Mouse (Mus musculus): Measurements from ENCODE around the gene Supt4a.

The Supt4a gene

DNA sequence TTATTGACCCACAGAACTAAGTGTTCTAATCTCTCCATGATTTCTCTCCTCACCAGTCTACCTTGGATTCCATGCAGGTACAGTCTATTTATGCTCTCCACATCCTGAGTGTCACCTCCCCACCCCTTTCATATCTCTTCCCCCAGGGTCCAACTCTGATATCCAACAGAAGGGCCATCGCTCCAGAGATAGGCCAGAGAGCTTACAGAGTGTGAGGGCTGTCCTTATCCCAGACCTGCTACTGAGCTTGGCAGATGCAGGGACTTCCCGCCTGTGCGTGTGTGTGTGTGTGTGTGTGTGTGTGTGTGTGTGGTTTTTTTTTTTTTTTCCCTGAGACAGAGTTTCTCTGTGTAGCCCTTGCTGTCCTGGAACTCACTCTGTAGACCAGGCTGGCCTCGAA lies 31.4 kb downstream of the Supt4a start:
- DNase-seq (ENCODE audit: low spot score in 2 of 2), result no peak

DNA sequence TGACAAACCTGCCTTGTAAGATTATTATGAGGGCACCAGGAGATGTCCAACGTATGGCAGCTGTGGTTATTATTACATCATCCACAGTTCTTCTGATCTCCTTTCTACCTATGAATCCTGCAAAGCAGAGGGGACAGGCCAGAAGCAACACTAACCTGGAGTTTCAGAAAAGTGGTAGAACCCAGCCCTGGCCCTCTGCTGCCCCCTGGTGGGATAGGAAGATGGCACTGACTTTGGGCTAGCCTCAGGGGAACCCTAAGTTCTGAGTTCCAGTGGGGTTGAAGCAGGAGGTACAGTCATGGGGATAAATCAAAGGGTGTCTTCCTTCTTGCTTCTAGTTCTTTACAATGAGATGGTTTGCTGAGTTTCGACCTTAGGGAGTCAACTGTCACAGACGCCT lies 33.6 kb downstream of the Supt4a start:
- peak; percentile 74 to 86 for DNase-seq (ENCODE audit: low spot score in 2 of 2)

DNA sequence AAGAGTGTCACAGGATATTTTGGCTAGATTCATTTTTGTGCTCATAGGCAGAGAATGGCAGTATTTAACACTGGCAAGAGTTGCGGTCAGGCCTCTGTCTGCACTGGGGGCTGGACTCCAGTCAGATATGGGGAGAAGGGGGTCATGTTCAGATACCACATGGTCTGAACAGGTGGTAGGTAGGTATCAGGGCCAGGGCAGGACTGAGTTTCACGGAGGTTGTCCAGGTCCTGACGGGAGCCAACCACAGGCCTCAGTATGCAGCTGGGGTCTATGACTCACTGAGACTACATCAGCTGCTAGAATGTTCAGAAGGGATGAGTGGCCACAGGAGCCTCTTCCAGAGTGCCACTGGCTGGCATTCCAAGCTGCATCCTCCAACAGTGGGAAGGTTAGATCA lies 35.0 kb downstream of the Supt4a start:
- no peak for DNase-seq (ENCODE audit: low spot score in 2 of 2)

DNA sequence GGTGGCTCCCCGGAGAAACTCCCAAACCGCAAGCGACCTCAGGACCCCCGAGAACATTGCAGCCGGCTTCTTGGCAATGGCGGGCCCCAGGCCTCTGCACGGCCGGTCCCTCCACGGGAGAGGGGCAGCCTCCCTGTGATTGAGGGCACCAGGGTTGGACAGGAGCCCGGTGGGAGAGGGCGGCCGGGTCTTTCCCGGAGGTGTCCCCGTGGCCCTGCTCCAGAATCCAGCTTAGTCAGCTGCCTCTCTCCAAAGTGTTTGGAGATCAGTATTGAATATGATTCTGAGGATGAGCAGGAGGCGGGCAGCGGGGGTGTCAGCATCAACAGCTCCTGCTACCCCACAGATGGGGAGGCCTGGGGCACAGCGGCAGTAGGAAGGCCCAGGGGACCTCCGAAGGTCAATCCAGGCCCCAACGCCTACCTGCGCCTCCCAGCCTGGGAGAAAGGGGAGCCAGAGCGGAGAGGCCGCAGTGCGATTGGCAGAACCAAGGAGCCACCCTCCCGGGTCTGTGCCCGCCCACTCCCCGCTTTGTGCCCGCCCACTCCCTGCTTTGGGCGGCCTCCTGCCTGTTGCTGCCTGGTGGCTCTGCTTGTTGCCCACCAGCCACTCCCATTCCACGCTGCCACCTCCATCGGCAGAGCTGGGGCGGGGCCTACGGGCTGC lies 40.9 kb downstream of the Supt4a start:
- no peak for DNase-seq (ENCODE audit: low spot score in 2 of 2)

DNA sequence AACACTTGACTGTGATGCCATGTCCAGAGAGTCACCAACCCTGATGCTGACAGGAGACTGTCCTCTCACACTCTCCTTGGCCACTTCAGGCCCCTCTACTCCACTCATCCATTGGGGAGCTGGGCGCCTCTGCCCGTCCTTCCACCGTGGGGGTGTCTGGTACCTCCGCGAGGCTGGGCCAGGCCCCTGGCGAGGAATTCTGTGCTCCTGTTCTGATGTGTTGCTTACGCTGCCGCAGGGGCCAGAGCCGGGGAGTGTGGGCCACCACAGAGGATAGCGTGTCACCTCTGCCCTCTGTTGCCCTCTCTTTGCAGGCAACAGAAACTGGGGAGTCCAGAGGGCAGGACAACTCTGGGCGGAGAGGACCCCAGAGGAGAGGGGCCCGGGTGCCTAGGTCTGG lies 41.6 kb downstream of the Supt4a start:
- no peak for DNase-seq (ENCODE audit: low spot score in 2 of 2)

DNA sequence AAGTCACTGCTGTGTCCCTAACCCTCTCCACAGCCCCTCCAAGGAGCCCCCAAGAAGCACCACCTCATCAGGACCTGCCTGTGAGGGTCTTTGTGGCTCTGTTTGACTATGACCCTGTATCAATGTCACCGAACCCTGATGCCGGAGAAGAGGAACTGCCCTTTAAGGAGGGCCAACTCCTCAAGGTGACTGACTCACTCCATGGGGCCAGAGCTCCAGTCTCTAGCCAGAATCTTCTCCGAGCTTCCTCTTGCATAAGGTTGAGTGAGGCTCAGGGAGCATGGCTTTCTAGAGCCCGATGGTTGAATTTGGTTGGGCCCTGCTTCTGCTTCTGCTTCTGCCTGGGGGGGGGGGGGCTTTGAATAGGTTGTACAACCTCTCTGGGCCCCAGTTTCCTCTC lies 42.0 kb downstream of the Supt4a start:
- DNase-seq (ENCODE audit: low spot score in 2 of 2), result no peak

DNA sequence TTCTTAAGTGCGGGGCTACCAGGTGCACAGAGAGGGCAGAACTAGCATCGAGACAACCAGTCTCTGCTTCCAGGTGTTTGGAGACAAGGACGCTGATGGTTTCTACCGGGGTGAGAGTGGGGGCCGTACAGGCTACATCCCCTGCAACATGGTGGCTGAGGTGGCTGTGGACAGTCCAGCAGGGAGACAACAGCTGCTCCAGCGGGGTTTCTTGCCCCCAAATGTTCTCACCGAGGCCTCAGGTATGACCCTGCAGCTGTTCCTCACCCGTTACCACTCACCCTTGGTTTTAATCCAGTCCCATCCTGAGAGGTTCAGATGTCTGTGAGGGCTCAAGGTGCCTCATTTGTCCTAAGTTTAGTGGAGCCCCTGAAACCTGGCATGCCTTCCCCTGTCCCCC lies 42.8 kb downstream of the Supt4a start:
- DNase-seq (ENCODE audit: low spot score in 2 of 2), result no peak

DNA sequence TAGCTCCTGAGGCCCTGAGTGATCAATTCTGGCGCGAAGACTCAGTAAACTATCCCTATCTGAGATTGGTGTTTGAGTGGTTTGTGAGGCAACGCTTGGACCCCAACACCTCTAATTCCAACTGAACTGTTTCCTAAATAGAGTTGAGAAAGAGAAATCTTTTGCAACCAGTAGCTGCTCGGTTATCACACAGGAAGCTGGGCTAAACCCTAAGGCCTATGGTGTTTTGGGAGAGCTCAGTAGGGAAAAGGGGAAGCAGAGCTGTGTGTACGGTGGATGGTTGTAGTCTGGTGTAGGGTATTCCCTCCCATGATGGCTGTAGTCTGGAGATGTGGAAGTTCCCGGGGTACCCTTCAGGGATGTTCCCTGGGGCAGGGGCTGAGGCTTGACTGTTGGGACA lies 52.7 kb downstream of the Supt4a start:
- DNase-seq (ENCODE audit: low spot score in 2 of 2), result no peak

Measured in spleen, postnatal 14 days (tissue).